Mouse (Mus musculus) thymus, postnatal 14 days (tissue): ENCODE results near the gene Gabarap.
A peak's percentile ranks its signal among the peaks of the same experiment; 100 is the strongest.
"Not testable (repeated sequence)": the region's sequence is repeated elsewhere in the genome, so short reads cannot be mapped to it uniquely, and the experiment has no call there.

ENCODE experiments used
- DNase-seq: peaks from one replicate; pipeline ENCODE4 v3.0.0; 2021

The Gabarap gene

DNA sequence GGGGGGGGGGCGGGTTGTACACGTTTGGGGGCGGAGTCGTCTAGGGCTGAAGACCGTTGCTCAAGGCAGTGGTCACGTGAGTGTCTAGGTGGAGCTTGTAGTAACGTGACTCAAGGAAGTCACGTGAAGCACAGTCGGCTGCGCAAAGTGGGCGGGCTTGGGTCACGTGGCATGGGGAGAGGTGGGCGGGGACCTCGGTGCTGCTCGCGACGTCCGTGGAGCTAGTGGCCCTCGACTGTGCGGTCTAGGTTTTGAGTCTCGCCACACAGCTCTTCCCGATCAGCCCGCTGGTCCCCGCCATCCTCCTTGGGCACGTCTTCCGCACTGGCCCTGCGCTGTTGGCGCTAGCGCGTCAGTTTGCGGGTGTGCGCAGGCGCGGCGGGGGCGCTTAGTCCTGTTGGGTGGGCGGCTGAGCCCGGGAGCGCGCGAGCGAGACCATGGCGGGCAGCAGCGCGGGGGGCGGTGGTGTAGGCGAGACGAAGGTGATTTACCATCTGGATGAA lies 9.5 kb downstream of the Gabarap start, which contains the start of gene Dvl2:
Dvl2 (plus strand) TSS at position 200 of the 503 bp plus-strand sequence.
- DNase-seq, result peak; percentile 91

- DNase-seq, result no peak
Measured at GRCm38 (mm10) chr11:70001159-70001558, 10.2 kb downstream of the Gabarap start.

GRCm38 (mm10) chr11:70001865-70002264 lies 10.9 kb downstream of the Gabarap start:
- DNase-seq, result peak; percentile 76

DNA sequence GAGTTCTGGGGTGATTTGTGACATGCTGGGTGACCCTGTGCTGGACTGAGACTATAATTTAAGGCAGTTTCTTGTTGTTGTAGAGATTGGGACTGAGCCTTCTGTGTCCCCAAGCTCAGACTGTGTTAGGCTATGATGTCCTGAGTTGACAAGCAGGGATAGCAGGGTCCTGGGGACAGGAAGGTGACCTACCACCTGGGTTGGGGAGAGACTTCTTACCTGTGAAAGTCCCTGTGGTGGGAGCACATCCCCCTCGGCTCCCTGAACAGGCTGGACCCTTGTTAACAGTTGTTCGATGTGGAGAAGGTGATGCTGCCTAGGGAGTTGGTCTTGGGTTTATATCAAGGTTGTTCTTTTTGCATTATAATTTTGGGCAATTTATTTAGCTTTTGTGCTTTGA lies 11.5 kb downstream of the Gabarap start:
- no peak for DNase-seq

DNA sequence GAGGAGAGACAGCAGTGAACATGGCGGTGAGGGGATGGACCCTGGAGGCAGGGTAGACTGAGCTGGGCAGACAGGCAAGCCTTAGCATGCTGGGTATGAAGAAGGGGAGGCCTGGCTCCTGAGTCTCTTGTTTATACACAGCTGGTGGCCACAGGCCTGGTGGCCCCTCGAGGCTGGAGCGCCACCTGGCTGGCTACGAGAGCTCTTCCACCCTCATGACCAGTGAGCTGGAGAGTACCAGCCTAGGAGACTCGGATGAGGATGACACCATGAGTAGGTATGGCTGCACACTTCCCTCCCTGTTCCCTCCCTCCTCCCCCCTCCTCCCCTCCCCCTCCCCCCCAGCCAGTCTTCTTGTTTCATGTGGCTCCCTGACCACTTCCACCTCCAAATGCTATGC lies 14.6 kb downstream of the Gabarap start:
- peak; percentile 58 for DNase-seq

DNA sequence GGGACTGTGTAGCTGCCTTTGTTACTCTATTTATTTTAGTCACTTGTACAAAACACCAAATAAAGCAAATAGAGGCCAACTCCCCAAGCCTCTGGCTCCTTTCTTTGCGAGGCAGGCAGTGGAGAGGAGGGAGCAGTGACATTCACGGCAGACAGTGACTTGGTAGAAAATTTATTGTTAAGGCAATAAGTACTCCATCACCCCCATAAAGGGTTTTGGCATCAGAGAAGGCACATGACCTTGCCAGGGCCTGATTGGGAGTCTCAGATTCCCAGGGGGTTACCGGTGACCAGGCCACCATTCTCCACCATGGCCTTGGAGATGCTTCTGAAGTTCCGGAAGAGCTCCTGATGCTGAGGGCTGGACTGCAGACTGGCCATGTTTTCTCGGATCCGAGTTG lies 19.1 kb downstream of the Gabarap start:
- DNase-seq, result no peak

- DNase-seq, result no peak
Measured at GRCm38 (mm10) chr11:70010548-70010947, 19.6 kb downstream of the Gabarap start.

DNA sequence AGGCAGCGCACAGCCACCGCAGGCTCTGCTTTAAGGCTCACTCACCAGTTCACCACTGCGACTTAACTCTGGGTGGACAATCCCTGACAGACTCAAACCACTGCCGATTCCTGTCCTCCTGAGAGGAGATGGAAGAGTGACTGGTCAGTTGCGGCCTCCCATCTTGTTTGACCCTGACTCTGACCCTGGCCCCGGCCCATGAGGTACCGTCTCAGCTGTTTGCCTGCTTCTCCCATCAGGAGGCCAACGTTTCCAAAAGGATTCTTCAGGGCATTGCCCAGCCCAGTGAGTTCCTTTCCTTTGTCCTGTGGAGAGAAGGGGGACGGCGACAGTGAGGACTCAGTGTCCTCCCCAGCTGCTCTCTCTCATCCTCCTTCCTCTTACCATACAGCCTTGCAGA lies 20.0 kb downstream of the Gabarap start:
- DNase-seq, result no peak

DNA sequence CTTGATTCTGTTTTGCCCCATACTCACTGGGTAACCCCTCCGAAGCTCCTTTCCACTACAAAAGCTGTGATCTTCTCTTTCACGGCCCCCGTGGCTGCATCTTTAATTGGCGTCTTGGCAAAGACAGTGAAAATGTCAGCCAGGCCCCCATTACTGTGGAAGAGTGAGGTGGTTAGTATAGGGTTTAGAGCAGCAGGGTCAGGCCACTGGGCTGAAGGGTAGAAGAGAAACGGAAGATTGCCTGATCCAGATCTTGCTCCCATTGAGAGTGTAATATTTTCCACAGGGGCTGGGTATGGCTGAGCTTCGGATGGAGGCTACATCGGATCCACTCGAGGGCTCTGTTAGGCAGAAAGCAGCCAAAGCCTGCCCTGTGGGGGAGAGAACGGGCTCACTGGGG lies 22.0 kb downstream of the Gabarap start:
- DNase-seq, result no peak

DNA sequence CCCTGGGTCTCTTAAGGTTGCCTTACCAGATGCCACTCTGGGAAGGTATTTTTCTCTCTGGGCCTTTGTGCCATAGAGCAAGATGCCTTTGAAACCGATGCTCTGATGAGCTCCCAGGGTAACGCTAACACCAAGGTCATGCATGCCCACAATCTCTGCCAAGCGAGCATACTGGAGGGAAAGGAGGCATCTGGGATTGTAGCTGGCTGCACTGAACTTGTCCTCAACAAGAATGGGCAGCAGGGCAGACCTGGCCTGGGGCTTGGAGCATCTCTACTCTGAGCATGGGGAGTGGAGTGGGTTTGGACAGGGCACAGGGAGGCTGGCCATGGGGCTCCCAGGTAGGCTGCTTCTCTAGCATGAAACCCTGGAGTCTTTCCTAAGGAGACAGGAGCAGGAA lies 22.5 kb downstream of the Gabarap start:
- DNase-seq, result no peak

GRCm38 (mm10) chr11:70014051-70014450 lies 23.1 kb downstream of the Gabarap start:
- no peak for DNase-seq

DNA sequence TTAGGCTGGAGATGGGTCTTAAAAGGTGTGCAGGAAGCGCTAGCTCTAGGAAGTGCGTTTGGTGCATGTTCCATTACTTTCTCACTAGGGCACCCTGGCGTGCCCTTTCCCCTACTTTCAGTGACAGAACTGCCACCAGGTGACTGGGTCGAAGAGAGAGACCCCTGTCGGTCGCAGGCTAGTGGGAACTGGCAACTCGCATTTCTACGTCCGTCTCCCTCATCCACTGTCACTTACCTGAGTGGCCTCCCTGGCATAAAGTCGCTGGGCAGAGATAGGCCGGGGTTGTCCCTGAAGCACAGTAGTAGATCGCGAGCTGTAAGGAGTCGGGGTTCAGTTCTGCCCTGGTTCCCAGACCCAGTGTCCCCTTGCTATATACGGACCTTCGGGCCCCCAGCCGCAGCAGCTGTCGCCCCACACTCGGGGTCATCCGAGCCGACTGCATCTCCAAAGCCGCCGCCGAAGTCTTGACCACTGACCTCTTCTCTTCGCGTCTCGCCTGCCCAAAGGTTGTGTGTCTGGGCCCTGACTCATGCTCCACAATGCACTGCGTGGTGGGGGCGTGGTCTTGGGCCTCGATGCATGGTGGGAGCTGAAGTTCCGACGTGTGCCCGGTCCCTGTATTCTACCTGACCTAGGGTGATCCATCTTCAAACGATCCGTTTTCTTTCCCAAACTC lies 24.1 kb downstream of the Gabarap start, which contains the start of gene Acadvl:
Acadvl (minus strand) TSS at position 532 of the 679 bp plus-strand sequence.
- peak; percentile 90 for DNase-seq

DNA sequence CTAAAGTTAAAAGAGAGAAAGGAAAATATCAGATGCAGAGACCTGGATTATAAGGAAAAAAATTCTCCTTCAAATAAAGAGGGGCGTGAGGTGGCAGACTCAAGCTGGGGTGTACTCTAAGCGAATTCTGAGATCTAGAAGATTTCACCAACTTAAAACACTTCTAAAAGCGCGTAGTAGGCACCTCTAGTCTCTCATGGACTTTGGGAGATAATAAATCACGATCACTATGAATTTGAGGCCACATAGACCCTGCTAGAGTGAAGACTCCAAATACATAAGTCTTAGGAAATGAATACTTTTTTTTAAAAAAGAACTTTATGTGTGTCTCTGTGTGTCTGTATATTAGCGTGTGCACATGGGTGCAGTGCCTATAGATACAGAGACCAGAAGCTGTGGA lies 24.7 kb downstream of the Gabarap start:
- DNase-seq, result no peak

DNA sequence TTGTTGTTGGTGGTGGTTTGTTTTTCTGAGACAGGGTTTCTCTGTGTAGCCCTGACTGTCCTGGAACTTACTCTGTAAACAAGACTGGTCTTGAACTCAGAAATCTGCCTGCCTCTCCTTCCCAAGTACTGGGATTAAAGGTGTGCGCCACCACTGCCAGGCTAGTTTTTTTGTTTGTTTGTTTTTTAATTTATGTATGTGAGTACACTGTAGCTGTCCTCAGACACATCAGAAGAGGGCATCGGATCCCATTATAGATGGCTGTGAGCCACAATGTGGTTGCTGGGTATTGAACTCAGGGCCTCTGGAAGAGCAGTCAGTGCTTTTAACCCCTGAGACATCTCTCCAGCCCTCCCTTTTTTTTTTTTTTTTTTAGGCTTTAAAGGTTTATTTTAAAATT lies 25.2 kb downstream of the Gabarap start:
- not testable (repeated sequence) for DNase-seq

DNA sequence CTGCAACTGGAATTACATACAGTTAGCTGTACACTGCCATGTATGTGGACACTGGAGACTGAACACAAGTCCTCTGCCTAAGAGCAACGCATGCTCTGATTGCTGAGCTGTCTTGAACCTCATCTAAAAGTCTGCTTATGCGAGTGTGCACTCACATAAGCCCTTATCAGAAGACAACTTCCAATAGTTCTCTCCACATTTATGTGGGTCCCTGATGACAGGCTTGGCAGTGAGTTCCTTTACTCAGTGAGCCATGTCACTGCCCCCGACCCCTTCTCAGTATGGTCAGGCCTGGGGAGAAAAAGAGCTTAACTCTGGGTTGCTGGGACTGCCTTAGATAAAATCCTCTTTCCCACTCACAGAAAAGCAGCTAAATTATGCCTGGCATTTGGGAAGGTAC lies 25.7 kb downstream of the Gabarap start, which contains the start of gene Dlg4:
Dlg4 (plus strand) TSS at position 274 of the 400 bp plus-strand sequence.
- no peak for DNase-seq

GRCm38 (mm10) chr11:70017199-70017767 lies 26.3 kb downstream of the Gabarap start:
- DNase-seq, result no peak

- peak; percentile 68 for DNase-seq
Measured at GRCm38 (mm10) chr11:70018131-70018990, 27.4 kb downstream of the Gabarap start.

DNA sequence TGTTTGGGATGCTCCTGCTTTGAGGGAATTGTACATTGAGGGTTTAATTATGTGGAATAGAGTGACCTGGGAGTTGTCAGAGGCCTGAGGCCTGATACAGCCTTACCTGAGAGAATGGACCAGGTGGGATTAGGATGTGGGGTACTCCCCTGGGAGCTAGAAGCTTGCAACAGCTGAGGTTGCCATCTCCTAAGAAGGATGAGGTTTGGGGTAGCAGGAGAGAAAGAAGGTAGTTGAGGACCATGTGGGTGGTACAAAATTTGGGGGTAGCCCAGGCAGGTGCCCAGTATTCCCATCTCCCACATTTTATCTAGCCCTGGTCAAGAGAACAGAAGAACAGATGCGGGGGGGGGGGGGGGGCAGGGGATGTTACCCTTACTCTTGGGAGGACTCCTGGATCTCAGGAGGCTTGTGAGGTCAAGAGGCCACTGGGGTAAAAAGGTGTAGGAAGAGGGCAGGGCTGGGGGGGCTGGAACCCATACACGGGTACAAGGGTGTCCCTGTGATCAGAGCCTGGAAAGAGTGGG lies 28.6 kb downstream of the Gabarap start:
- no peak for DNase-seq

- peak; percentile 81 for DNase-seq
Measured at GRCm38 (mm10) chr11:70020022-70020631, 29.2 kb downstream of the Gabarap start.

DNA sequence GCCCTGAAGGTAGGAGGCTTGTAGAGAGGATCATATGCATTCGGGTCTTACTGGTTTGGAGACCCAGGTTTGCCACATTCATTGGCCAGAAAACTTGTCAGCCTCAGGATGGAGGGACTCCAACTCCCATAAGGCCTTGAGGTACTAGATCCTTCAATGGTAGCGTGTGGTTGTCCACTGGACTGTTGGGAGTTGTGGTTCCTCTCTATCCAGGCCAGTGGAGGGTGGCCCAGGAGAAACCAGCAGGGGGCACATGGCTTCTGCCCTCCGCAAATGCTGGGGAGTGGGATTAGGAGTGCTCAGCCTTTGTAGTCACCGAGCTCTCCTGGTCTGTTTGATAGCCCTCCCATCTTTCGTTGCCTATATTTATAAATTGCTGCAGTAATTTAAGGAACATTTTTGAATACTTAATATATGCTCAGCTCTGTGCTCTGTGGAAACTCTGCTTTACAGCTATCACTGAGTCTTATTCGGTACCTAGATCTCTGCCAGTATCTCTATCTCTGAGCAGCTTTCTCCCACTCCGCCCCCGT lies 29.9 kb downstream of the Gabarap start:
- peak; percentile 81 for DNase-seq

DNA sequence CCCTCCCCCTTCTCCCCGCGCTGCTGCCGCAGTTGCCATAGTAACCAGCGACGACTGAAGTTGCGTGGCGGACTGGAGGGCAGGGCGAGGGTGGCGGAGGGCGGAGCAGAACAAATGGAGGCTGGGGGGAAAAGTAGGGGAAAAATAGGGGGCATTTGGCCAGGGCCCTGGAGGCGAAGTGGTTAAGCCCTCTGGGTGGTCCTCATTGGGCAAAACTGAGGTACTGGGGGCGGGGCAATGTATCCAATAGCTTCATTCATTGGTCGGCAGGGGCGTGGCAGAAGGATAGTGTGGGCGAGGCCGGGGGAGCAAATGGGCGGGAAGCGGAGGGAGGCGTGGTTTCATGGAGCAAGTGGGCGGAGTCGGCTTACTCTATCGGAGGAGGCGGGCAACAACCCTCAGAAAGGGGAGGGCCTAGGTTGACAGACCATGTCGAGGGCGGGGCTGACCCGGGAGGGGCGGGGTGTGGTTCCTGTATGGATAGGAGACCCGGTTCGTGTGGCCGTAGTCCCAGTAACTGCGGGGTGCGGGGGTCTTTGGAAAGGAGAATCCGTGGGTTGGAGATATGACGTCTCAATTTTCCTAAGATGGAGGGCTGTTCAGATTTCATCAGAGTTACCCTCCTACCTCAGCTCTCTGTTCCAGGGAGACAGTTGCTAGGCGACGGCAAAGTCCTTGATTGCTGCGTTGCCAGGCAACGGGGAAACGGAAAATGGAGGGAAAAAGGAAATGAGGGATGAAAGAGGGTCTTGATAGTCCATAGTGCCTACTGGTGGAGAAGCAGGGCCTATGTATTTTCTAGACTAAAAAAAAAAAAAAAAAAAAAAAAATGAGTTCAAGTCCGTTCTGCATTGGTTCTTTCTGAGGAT lies 30.6 kb downstream of the Gabarap start:
- DNase-seq, result peak; percentile 95
